Mouse (Mus musculus): ENCODE data around the gene Irf2.

DNA sequence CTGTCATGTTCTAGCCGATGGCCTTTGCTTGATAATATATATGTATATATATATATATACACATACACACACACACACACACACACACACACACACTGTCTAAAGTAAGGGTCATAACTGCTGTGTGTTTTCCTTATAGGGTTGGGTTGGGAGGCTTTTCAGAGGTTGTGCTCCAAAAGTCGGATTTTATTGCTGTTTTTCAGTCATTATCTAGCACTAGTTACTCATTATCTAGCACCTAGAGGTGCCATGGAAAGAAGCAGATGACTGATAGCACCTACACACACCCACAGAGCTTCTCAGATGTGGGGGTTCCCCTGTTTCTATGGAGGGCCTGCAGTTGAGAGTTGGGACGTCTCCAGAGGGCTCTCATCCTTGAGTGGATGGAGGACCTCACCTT, 92.9 kb downstream of the Irf2 start:
- TF ChIP-seq MAFK (IDR thresholded peaks at IDR 0.05; ENCODE audit: insufficient read depth, low read depth, low read length) (no peak), ZC3H11A (IDR thresholded peaks at IDR 0.05; ENCODE audit: borderline replicate concordance, low read depth, low read length) (no peak)
